Mouse (Mus musculus) neural tube, embryonic 14.5 days (tissue): ENCODE measurements around the gene Gca. TPM values are rescaled to one million over a fixed set of nuclear protein-coding genes. Genes with fewer than 3 reads are reported as not detected.

Experiments used
- ATAC-seq: fragments of 200-750 bp; cut with Nextera tagmentation; 2 replicates; pipeline ENCODE4 v1.8.0; 2017; ENCODE audit warnings: low read depth, mild to moderate bottlenecking, moderate TSS enrichment, moderate library complexity
- H3K27ac ChIP-seq: fragments of 300-500 bp; sonication (generic); 2 replicates; pipeline ENCODE4 v1.5.1; 2014; ENCODE audit warnings: low read depth, mild to moderate bottlenecking, control low read depth, low read length, moderate library complexity, mixed read lengths
- H3K27me3 ChIP-seq: fragments of 300-500 bp; sonication (generic); 2 replicates; pipeline ENCODE4 v1.6.1; 2014; ENCODE audit warnings: low read length; ENCODE audit not compliant: control insufficient read depth, insufficient read depth
- H3K36me3 ChIP-seq: fragments of 300-500 bp; sonication (generic); 2 replicates; pipeline ENCODE4 v1.6.1; 2014; ENCODE audit warnings: low read length, mixed read lengths; ENCODE audit not compliant: control insufficient read depth, insufficient read depth
- H3K4me1 ChIP-seq: fragments of 300-500 bp; sonication (generic); 2 replicates; pipeline ENCODE4 v1.6.1; 2014; ENCODE audit warnings: low read length; ENCODE audit not compliant: control insufficient read depth, insufficient read depth
- H3K4me2 ChIP-seq: fragments of 300-500 bp; sonication (generic); 2 replicates; pipeline ENCODE4 v1.6.1; 2014; ENCODE audit warnings: mild to moderate bottlenecking, low read depth, low read length, control low read depth
- H3K4me3 ChIP-seq: fragments of 300-500 bp; sonication (generic); 2 replicates; pipeline ENCODE4 v1.5.1; 2014; ENCODE audit warnings: low read depth, low read length, control low read depth, mixed read lengths
- H3K9ac ChIP-seq: fragments of 300-500 bp; sonication (generic); replicated peaks from 2 replicates; pipeline ENCODE4 v1.6.1; 2014; ENCODE audit warnings: low read depth, mild to moderate bottlenecking, control low read depth, low read length, mixed read lengths
- H3K9me3 ChIP-seq: fragments of 300-500 bp; sonication (generic); 2 replicates; pipeline ENCODE4 v1.6.1; 2016; ENCODE audit warnings: low read length; ENCODE audit not compliant: control insufficient read depth
- WGBS: fragments of 180-500 bp; shearing (Covaris S2); extraction: QIAGEN DNeasy Blood & Tissue Kit; methylation state at CpG from one replicate; pipeline ENCODE4 v1.1.7; 2014; 5-methylcytosine and 5-hydroxymethylcytosine counted together
- polyA plus RNA-seq: library from polyadenylated mRNA; unstranded; fragments of >200 nt; fragmentation: Nextera tagmentation; extraction: Ambion mirVana; gene quantifications from 2 replicates; pipeline ENCODE4 v1.2.1, GENCODE M21; 2014

Gca gene
- polyA plus RNA-seq, 1 experiment from 2014 or later: 3.5 TPM

GRCm38 (mm10) chr2:62662560-62662959, 1.5 kb upstream of the Gca start:
- H3K9ac ChIP-seq: no peak overlapping the region
- H3K4me1 ChIP-seq: no peaks in the 10 kb centered on the region
- no peaks in the 10 kb centered on the region for H3K36me3 ChIP-seq
- H3K9me3 ChIP-seq: no peaks in the 10 kb centered on the region
- no peak overlapping the region for H3K27ac ChIP-seq
- 88% methylated on average over 3 of the region's 3 CpGs for WGBS
- ATAC-seq: no peak
- no peak overlapping the region for H3K4me3 ChIP-seq
- H3K4me2 ChIP-seq: no peak overlapping the region
- peaks cover 4% of the 10 kb centered on the region; the same call in 1 of the 2 replicates for H3K27me3 ChIP-seq

GRCm38 (mm10) chr2:62664839-62665238, 754 bp downstream of the Gca start:
- ATAC-seq: no peak
- no peak overlapping the region for H3K27ac ChIP-seq
- H3K27me3 ChIP-seq: peaks cover 4% of the 10 kb centered on the region; the same call in 1 of the 2 replicates
- H3K4me3 ChIP-seq: no peak overlapping the region
- 74% methylated on average over 7 of the region's 7 CpGs for WGBS
- H3K9me3 ChIP-seq: no peaks in the 10 kb centered on the region
- no peak overlapping the region; the same call in 1 of the 2 replicates for H3K4me2 ChIP-seq
- H3K4me1 ChIP-seq: no peaks in the 10 kb centered on the region
- no peaks in the 10 kb centered on the region for H3K36me3 ChIP-seq
- no peak overlapping the region for H3K9ac ChIP-seq

- Histone ChIP-seq H3K4me3 (no peak overlapping the region), H3K27ac (no peak overlapping the region), H3K27me3 (peaks cover 4% of the 10 kb centered on the region; the same call in 1 of the 2 replicates), H3K9ac (no peak overlapping the region), H3K9me3 (no peaks in the 10 kb centered on the region), H3K4me2 (no peak overlapping the region), H3K36me3 (no peaks in the 10 kb centered on the region), H3K4me1 (no peaks in the 10 kb centered on the region)
- ATAC-seq: no peak
- WGBS: 54% methylated on average over 1 of the region's 1 CpGs
Measured at GRCm38 (mm10) chr2:62665536-62665935, 1.5 kb downstream of the Gca start.

- H3K4me3 ChIP-seq: no peak overlapping the region
- no peak for ATAC-seq
- no peaks in the 10 kb centered on the region for H3K9me3 ChIP-seq
- H3K4me1 ChIP-seq: no peaks in the 10 kb centered on the region
- no peaks in the 10 kb centered on the region for H3K27me3 ChIP-seq
- no peaks in the 10 kb centered on the region for H3K36me3 ChIP-seq
- 24% methylated on average over 3 of the region's 3 CpGs for WGBS
- no peak overlapping the region for H3K9ac ChIP-seq
- H3K27ac ChIP-seq: no peak overlapping the region
- H3K4me2 ChIP-seq: no peak overlapping the region
Measured at GRCm38 (mm10) chr2:62669848-62670247, 5.8 kb downstream of the Gca start.

- no peaks in the 10 kb centered on the region for H3K4me1 ChIP-seq
- no peak overlapping the region for H3K4me2 ChIP-seq
- WGBS: 91% methylated on average over 5 of the region's 5 CpGs
- no peak overlapping the region for H3K9ac ChIP-seq
- no peaks in the 10 kb centered on the region for H3K36me3 ChIP-seq
- H3K4me3 ChIP-seq: no peak overlapping the region
- no peaks in the 10 kb centered on the region for H3K27me3 ChIP-seq
- H3K9me3 ChIP-seq: no peaks in the 10 kb centered on the region
- H3K27ac ChIP-seq: no peak overlapping the region
- no peak for ATAC-seq
Measured at GRCm38 (mm10) chr2:62670301-62670700, 6.2 kb downstream of the Gca start.

- 90% methylated on average over 4 of the region's 4 CpGs for WGBS
Measured at GRCm38 (mm10) chr2:62670767-62671166, 6.7 kb downstream of the Gca start.

GRCm38 (mm10) chr2:62672788-62673187, 8.7 kb downstream of the Gca start:
- H3K9ac ChIP-seq: no peak overlapping the region
- no peak for ATAC-seq
- H3K36me3 ChIP-seq: no peaks in the 10 kb centered on the region
- H3K9me3 ChIP-seq: no peaks in the 10 kb centered on the region
- no peak overlapping the region for H3K4me3 ChIP-seq
- H3K4me1 ChIP-seq: no peaks in the 10 kb centered on the region
- H3K27me3 ChIP-seq: no peaks in the 10 kb centered on the region
- H3K27ac ChIP-seq: no peak overlapping the region
- H3K4me2 ChIP-seq: no peak overlapping the region
- WGBS: 93% methylated on average over 5 of the region's 5 CpGs

More at GRCm38 (mm10) chr2:62670767-62671166, 6.7 kb downstream of the Gca start:
- Histone ChIP-seq H3K36me3 (no peaks in the 10 kb centered on the region), H3K27me3 (no peaks in the 10 kb centered on the region), H3K9me3 (no peaks in the 10 kb centered on the region), H3K9ac (no peak overlapping the region), H3K4me3 (no peak overlapping the region), H3K4me2 (no peak overlapping the region), H3K27ac (no peak overlapping the region), H3K4me1 (no peaks in the 10 kb centered on the region)
- no peak for ATAC-seq

GRCm38 (mm10) chr2:62681667-62682066, 17.6 kb downstream of the Gca start:
- Histone ChIP-seq H3K4me3 (no peak overlapping the region), H3K36me3 (no peaks in the 10 kb centered on the region), H3K4me1 (no peaks in the 10 kb centered on the region), H3K9me3 (no peaks in the 10 kb centered on the region), H3K27me3 (no peaks in the 10 kb centered on the region), H3K27ac (no peak overlapping the region), H3K9ac (no peak overlapping the region), H3K4me2 (no peak overlapping the region)
- 80% methylated on average over 8 of the region's 8 CpGs for WGBS
- ATAC-seq: no peak

- no peaks in the 10 kb centered on the region for H3K4me1 ChIP-seq
- peak; percentile 21; the same call in 1 of the 2 replicates for ATAC-seq
- H3K4me3 ChIP-seq: no peak overlapping the region
Measured at GRCm38 (mm10) chr2:62684989-62685595, 21.0 kb downstream of the Gca start.

More at GRCm38 (mm10) chr2:62684989-62685595, 21.0 kb downstream of the Gca start:
- Histone ChIP-seq H3K9ac (no peak overlapping the region), H3K27me3 (no peaks in the 10 kb centered on the region), H3K36me3 (no peaks in the 10 kb centered on the region), H3K27ac (no peak overlapping the region), H3K4me2 (no peak overlapping the region), H3K9me3 (no peaks in the 10 kb centered on the region)
- WGBS: 72% methylated on average over 3 of the region's 3 CpGs
